Mouse (Mus musculus) heart, embryonic 11.5 days (tissue): Measurements from ENCODE around the gene Tchh. TPM values are rescaled to one million over a fixed set of nuclear protein-coding genes. Genes with fewer than 3 reads are reported as not detected.

ENCODE experiments used
- ATAC-seq: fragments of 200-750 bp; cut with Nextera tagmentation; replicated peaks from 2 replicates; pipeline ENCODE4 v1.8.0; 2017; ENCODE audit warnings: moderate library complexity; ENCODE audit not compliant: insufficient number of reproducible peaks, low FRiP score, low TSS enrichment
- H3K27ac ChIP-seq: fragments of 300-500 bp; sonication (generic); 2 replicates; pipeline ENCODE4 v1.5.1; 2014; ENCODE audit warnings: mild to moderate bottlenecking, low read depth, low read length
- H3K27me3 ChIP-seq: fragments of 300-500 bp; sonication (generic); 2 replicates; pipeline ENCODE4 v1.6.1; 2014; ENCODE audit warnings: mild to moderate bottlenecking, low read length, mixed read lengths; ENCODE audit not compliant: control insufficient read depth, insufficient read depth
- H3K36me3 ChIP-seq: fragments of 300-500 bp; sonication (generic); 2 replicates; pipeline ENCODE4 v1.6.1; 2014; ENCODE audit warnings: mild to moderate bottlenecking, low read length, moderate library complexity, mixed read lengths; ENCODE audit not compliant: control insufficient read depth, insufficient read depth
- H3K4me1 ChIP-seq: fragments of 300-500 bp; sonication (generic); 2 replicates; pipeline ENCODE4 v1.6.1; 2014; ENCODE audit warnings: low read length; ENCODE audit not compliant: control insufficient read depth, insufficient read depth
- H3K4me2 ChIP-seq: fragments of 300-500 bp; sonication (generic); 2 replicates; pipeline ENCODE4 v1.6.1; 2014; ENCODE audit warnings: mild to moderate bottlenecking, moderate library complexity
- H3K4me3 ChIP-seq: fragments of 300-500 bp; sonication (generic); 2 replicates; pipeline ENCODE4 v1.5.1; 2014; ENCODE audit warnings: low read depth, low read length
- H3K9ac ChIP-seq: fragments of 300-500 bp; sonication (generic); 2 replicates; pipeline ENCODE4 v1.6.1; 2014; ENCODE audit warnings: mild to moderate bottlenecking, low read depth, low read length, moderate library complexity
- H3K9me3 ChIP-seq: fragments of 300-500 bp; sonication (generic); replicated peaks from 2 replicates; pipeline ENCODE4 v1.6.1; 2016; ENCODE audit warnings: low read length; ENCODE audit not compliant: control insufficient read depth
- WGBS: fragments of 180-500 bp; shearing (Covaris S2); extraction: QIAGEN DNeasy Blood & Tissue Kit; methylation state at CpG from one replicate; pipeline ENCODE4 v1.1.7; 2014; ENCODE audit not compliant: insufficient replicate concordance; 5-methylcytosine and 5-hydroxymethylcytosine counted together
- polyA plus RNA-seq: library from polyadenylated mRNA; unstranded; fragments of >200 nt; fragmentation: Nextera tagmentation; extraction: Ambion mirVana; gene quantifications from 2 replicates; pipeline ENCODE4 v1.2.1, GENCODE M21; 2014

Gene Tchh
- polyA plus RNA-seq: 0.54 and 0.76 TPM in 2 replicates

- peak within 1 kb of the TSS; percentile 60; the same call in 1 of the 2 replicates for H3K4me3 ChIP-seq
Measured at GRCm38 (mm10) chr3:93442030-93442429, at the start of gene Tchh. TSS of gene Tchh (plus strand) at chr3:93442330.

GRCm38 (mm10) chr3:93393366-93393765, 48.8 kb upstream of the Tchh start, which contains the start of gene Rptn:
TSS of gene Rptn (plus strand) at chr3:93393699.
- Histone ChIP-seq H3K27me3 (no peaks in the 10 kb centered on the region), H3K9ac (no peak within 1 kb of the TSS), H3K4me1 (no peaks in the 10 kb centered on the region), H3K4me3 (no peak within 1 kb of the TSS), H3K27ac (no peak within 1 kb of the TSS), H3K9me3 (no peaks in the 10 kb centered on the region), H3K36me3 (no peaks in the 10 kb centered on the region), H3K4me2 (no peak within 1 kb of the TSS)
- 66% methylated on average over 2 of the region's 2 CpGs for WGBS
- ATAC-seq: no peak

More at GRCm38 (mm10) chr3:93442030-93442429, at the start of gene Tchh:
- no peak for ATAC-seq
- Histone ChIP-seq H3K27me3 (peaks cover 26% of the 10 kb centered on the region), H3K9ac (no peak within 1 kb of the TSS), H3K36me3 (no peaks in the 10 kb centered on the region), H3K4me1 (no peaks in the 10 kb centered on the region), H3K9me3 (no peaks in the 10 kb centered on the region), H3K4me2 (peak within 1 kb of the TSS; percentile 94), H3K27ac (no peak within 1 kb of the TSS)
- whole genome bisulfite sequencing: 81% methylated on average over 1 of the region's 1 CpGs

GRCm38 (mm10) chr3:93403936-93404335, 38.2 kb upstream of the Tchh start:
- no peak overlapping the region for H3K4me2 ChIP-seq
- no peak overlapping the region for H3K27ac ChIP-seq
- 93% methylated on average over 3 of the region's 3 CpGs for WGBS
- H3K9me3 ChIP-seq: no peaks in the 10 kb centered on the region
- H3K36me3 ChIP-seq: no peaks in the 10 kb centered on the region
- no peak overlapping the region for H3K4me3 ChIP-seq
- H3K9ac ChIP-seq: no peak overlapping the region
- no peaks in the 10 kb centered on the region for H3K27me3 ChIP-seq
- no peaks in the 10 kb centered on the region for H3K4me1 ChIP-seq
- ATAC-seq: no peak

- Histone ChIP-seq H3K9me3 (no peaks in the 10 kb centered on the region), H3K4me1 (no peaks in the 10 kb centered on the region), H3K36me3 (no peaks in the 10 kb centered on the region), H3K4me3 (no peak overlapping the region), H3K27me3 (no peaks in the 10 kb centered on the region), H3K4me2 (no peak overlapping the region), H3K9ac (no peak overlapping the region), H3K27ac (no peak overlapping the region)
- ATAC-seq: no peak
- WGBS: 42% methylated on average over 5 of the region's 5 CpGs
Measured at GRCm38 (mm10) chr3:93406992-93407391, 35.1 kb upstream of the Tchh start.

GRCm38 (mm10) chr3:93411905-93412304, 30.2 kb upstream of the Tchh start:
- Histone ChIP-seq H3K4me2 (no peak overlapping the region), H3K36me3 (no peaks in the 10 kb centered on the region), H3K4me1 (no peaks in the 10 kb centered on the region), H3K9me3 (no peaks in the 10 kb centered on the region), H3K27ac (no peak overlapping the region), H3K9ac (no peak overlapping the region), H3K27me3 (no peaks in the 10 kb centered on the region), H3K4me3 (no peak overlapping the region)
- ATAC-seq: no peak
- 23% methylated on average over 2 of the region's 2 CpGs for WGBS

GRCm38 (mm10) chr3:93431673-93432072, 10.5 kb upstream of the Tchh start:
- 53% methylated on average over 3 of the region's 3 CpGs for WGBS
- Histone ChIP-seq H3K27ac (no peak overlapping the region), H3K9me3 (no peaks in the 10 kb centered on the region), H3K9ac (no peak overlapping the region), H3K36me3 (no peaks in the 10 kb centered on the region), H3K4me1 (no peaks in the 10 kb centered on the region), H3K27me3 (no peaks in the 10 kb centered on the region), H3K4me3 (no peak overlapping the region), H3K4me2 (no peak overlapping the region)
- no peak for ATAC-seq

GRCm38 (mm10) chr3:93443501-93444101, 1.5 kb downstream of the Tchh start:
- Histone ChIP-seq H3K27ac (no peak overlapping the region), H3K27me3 (peaks cover 33% of the 10 kb centered on the region), H3K9me3 (no peaks in the 10 kb centered on the region), H3K4me3 (peak overlapping the region; percentile 60), H3K4me1 (no peaks in the 10 kb centered on the region), H3K9ac (0 out of 2 replicates have a peak overlapping the region, but pooled peaks have one; percentile 29), H3K4me2 (peak overlapping the region; percentile 94), H3K36me3 (no peaks in the 10 kb centered on the region)
- WGBS: under 1% methylated on average over 38 of the region's 38 CpGs
- no peak for ATAC-seq

- ATAC-seq: peak; percentile 68
- Histone ChIP-seq H3K4me2 (peak overlapping the region; percentile 94), H3K9ac (peak overlapping the region; percentile 66), H3K9me3 (no peaks in the 10 kb centered on the region), H3K4me1 (no peaks in the 10 kb centered on the region), H3K36me3 (no peaks in the 10 kb centered on the region), H3K27ac (no peak overlapping the region), H3K27me3 (peaks cover 33% of the 10 kb centered on the region), H3K4me3 (peak overlapping the region; percentile 60)
- under 1% methylated on average over 56 of the region's 56 CpGs for WGBS
Measured at GRCm38 (mm10) chr3:93444343-93445164, 2.4 kb downstream of the Tchh start.
